Mouse (Mus musculus) midbrain, postnatal 0 days (tissue): ENCODE measurements around the gene Rasl10b. TPM values are rescaled to one million over a fixed set of nuclear protein-coding genes. Genes with fewer than 3 reads are reported as not detected.

Source experiments
- ATAC-seq: fragments of 200-750 bp; cut with Nextera tagmentation; 2 replicates; pipeline ENCODE4 v1.8.0; 2017; ENCODE audit warnings: moderate number of reproducible peaks, mild to moderate bottlenecking, moderate TSS enrichment, moderate library complexity; ENCODE audit not compliant: low FRiP score
- DNase-seq: peaks from one replicate; pipeline ENCODE4 v3.0.0-alpha.2; 2015; ENCODE audit warnings: low spot score
- H3K27ac ChIP-seq: fragments of 300-500 bp; sonication (generic); 2 replicates; pipeline ENCODE4 v1.5.1; 2014; ENCODE audit warnings: low read depth, mild to moderate bottlenecking, low read length, mixed read lengths
- H3K27me3 ChIP-seq: fragments of 300-500 bp; sonication (generic); 2 replicates; pipeline ENCODE4 v1.6.1; 2014; ENCODE audit warnings: low read length, control low read depth, mixed read lengths; ENCODE audit not compliant: insufficient read depth
- H3K36me3 ChIP-seq: fragments of 300-500 bp; sonication (generic); 2 replicates; pipeline ENCODE4 v1.6.1; 2014; ENCODE audit warnings: low read length, control low read depth, mixed read lengths; ENCODE audit not compliant: insufficient read depth
- H3K4me1 ChIP-seq: fragments of 300-500 bp; sonication (generic); 2 replicates; pipeline ENCODE4 v1.6.1; 2014; ENCODE audit warnings: mild to moderate bottlenecking, control low read depth, antibody characterized with exemption, low read length, mixed read lengths; ENCODE audit not compliant: insufficient read depth
- H3K4me2 ChIP-seq: fragments of 300-500 bp; sonication (generic); 2 replicates; pipeline ENCODE4 v1.6.1; 2014; ENCODE audit warnings: low read depth, mild to moderate bottlenecking, low read length, mixed read lengths; ENCODE audit not compliant: poor library complexity, severe bottlenecking
- H3K4me3 ChIP-seq: fragments of 300-500 bp; sonication (generic); 2 replicates; pipeline ENCODE4 v1.5.1; 2014; ENCODE audit warnings: low read depth, mild to moderate bottlenecking, low read length, moderate library complexity
- H3K9ac ChIP-seq: fragments of 300-500 bp; sonication (generic); replicated peaks from 2 replicates; pipeline ENCODE4 v1.6.1; 2014; ENCODE audit warnings: mild to moderate bottlenecking, low read length, moderate library complexity, mixed read lengths; ENCODE audit not compliant: poor library complexity, severe bottlenecking
- H3K9me3 ChIP-seq: fragments of 300-500 bp; sonication (generic); 2 replicates; pipeline ENCODE4 v1.6.1; 2016; ENCODE audit warnings: low read length, control low read depth
- CTCF ChIP-seq: IDR thresholded peaks from 2 replicates; pipeline ENCODE4 v1.5.1; 2016; ENCODE audit warnings: antibody characterized with exemption, mild to moderate bottlenecking
- WGBS: fragments of 180-500 bp; shearing (Covaris S2); extraction: QIAGEN DNeasy Blood & Tissue Kit; methylation state at CpG from one replicate; pipeline ENCODE4 v1.1.7; 2014; 5-methylcytosine and 5-hydroxymethylcytosine counted together
- polyA plus RNA-seq: library from polyadenylated mRNA; unstranded; fragments of >200 nt; fragmentation: Nextera tagmentation; extraction: Ambion mirVana; gene quantifications from 2 replicates; pipeline ENCODE4 v1.2.1, GENCODE M21; 2015
- total RNA-seq: library from RNA; depleted of rRNA; stranded (reverse); fragments of >200 nt; gene quantifications from 2 replicates; pipeline ENCODE4 v1.2.3, GENCODE M21; 2014

Gene Rasl10b
- total and polyA plus RNA-seq, 2 experiments from 2014 or later, result 43.9 to 126 TPM

DNA sequence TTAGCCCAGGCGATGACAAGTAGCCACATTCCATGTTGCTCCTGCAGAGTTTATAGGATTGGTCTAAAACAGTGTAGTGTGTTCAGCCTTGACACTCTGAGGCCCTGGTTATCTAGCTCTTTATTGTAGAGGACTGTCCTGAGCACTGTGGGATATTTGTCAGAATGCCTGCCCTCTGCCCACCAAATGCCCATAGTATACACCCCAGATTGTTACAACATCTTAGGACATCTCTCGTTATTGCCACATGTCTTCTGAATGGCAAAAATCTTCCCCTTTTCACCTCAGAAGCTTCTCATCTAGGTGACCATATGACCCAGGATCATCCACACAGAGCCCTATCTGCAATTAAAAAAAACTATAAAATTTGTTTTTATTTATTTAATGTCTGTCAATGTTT is 23.6 kb downstream of the Rasl10b start:
- Histone ChIP-seq H3K27me3 (peaks cover 5% of the 10 kb centered on the region; the same call in 1 of the 2 replicates), H3K36me3 (no peaks in the 10 kb centered on the region), H3K4me3 (no peak overlapping the region), H3K4me2 (no peak overlapping the region), H3K9me3 (no peaks in the 10 kb centered on the region), H3K27ac (no peak overlapping the region), H3K4me1 (no peaks in the 10 kb centered on the region), H3K9ac (no peak overlapping the region)
- no peak for ATAC-seq
- whole genome bisulfite sequencing, result 71% methylated on average over 2 of the region's 2 CpGs
- DNase-seq, result no peak
- TF ChIP-seq CTCF, result no peak

DNA sequence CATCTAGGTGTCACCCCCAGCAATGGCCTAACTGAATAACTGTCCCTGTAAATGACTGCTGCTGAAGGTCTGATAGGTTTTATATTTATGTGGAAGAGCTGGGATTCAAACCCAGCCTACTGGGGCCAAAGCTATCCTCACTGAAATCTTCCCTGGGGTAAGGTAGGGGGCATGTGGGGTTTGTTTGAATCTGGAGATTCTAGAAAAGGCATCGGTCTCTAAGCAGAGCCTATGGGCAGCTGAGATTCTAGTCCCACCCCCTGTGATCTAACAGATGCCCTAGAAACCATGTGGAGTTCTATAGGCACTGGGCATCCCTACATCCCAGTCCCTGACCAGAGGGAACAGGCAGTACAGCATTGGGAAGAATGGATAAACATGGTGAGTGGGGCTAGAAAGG is 28.4 kb downstream of the Rasl10b start, which contains the start of gene 1700020L24Rik:
1700020L24Rik (plus strand) TSS at position 301 of the 400 bp plus-strand sequence.
- DNase-seq (no peak), ATAC-seq (no peak)
- Histone ChIP-seq H3K27ac (no peak within 1 kb of the TSS), H3K36me3 (no peaks in the 10 kb centered on the region), H3K9me3 (no peaks in the 10 kb centered on the region), H3K4me2 (no peak within 1 kb of the TSS), H3K27me3 (peaks cover 11% of the 10 kb centered on the region), H3K4me1 (no peaks in the 10 kb centered on the region), H3K9ac (no peak within 1 kb of the TSS), H3K4me3 (no peak within 1 kb of the TSS)
- WGBS, result 85% methylated on average over 1 of the region's 1 CpGs
- TF ChIP-seq CTCF, result no peak

DNA sequence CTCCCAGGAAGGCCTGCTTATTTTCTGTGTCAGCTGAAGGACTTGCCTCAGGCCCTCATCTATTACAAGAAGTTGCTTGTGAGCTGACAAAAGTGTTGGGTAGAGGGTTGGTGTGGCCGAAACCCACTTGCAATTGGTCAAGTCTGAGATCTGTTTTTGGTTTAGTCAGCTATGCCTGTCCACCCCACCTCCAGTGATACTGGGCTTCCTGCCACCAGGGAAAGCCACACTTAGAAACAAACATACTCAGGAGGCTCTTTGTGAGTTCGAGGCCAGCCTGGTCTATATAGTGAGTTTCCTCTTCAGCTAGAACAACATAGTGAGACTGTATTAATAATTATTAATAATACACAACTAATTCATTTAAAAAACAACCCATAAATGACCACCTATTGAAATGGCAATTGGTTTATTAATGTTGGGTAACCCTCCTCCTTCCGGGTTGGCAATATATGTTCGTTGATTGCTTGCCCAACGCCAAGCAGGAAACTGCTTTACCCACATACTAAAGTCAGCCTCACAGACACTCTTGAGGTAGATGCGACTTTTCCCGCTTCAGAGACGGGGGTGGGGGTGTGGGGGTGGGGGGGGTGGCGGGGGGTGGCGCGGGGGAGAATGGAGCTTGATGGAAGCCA is 30.6 kb downstream of the Rasl10b start:
- Histone ChIP-seq H3K9ac (peak overlapping the region; percentile 55; the same call in 1 of the 2 replicates), H3K27ac (no peak overlapping the region), H3K4me1 (no peaks in the 10 kb centered on the region), H3K36me3 (no peaks in the 10 kb centered on the region), H3K9me3 (no peaks in the 10 kb centered on the region), H3K27me3 (peaks cover 22% of the 10 kb centered on the region), H3K4me3 (peak overlapping the region; percentile 56), H3K4me2 (peak overlapping the region; percentile 84)
- ATAC-seq (no peak), DNase-seq (no peak)
- no peak for TF ChIP-seq CTCF
- 36% methylated on average over 11 of the region's 11 CpGs for WGBS

DNA sequence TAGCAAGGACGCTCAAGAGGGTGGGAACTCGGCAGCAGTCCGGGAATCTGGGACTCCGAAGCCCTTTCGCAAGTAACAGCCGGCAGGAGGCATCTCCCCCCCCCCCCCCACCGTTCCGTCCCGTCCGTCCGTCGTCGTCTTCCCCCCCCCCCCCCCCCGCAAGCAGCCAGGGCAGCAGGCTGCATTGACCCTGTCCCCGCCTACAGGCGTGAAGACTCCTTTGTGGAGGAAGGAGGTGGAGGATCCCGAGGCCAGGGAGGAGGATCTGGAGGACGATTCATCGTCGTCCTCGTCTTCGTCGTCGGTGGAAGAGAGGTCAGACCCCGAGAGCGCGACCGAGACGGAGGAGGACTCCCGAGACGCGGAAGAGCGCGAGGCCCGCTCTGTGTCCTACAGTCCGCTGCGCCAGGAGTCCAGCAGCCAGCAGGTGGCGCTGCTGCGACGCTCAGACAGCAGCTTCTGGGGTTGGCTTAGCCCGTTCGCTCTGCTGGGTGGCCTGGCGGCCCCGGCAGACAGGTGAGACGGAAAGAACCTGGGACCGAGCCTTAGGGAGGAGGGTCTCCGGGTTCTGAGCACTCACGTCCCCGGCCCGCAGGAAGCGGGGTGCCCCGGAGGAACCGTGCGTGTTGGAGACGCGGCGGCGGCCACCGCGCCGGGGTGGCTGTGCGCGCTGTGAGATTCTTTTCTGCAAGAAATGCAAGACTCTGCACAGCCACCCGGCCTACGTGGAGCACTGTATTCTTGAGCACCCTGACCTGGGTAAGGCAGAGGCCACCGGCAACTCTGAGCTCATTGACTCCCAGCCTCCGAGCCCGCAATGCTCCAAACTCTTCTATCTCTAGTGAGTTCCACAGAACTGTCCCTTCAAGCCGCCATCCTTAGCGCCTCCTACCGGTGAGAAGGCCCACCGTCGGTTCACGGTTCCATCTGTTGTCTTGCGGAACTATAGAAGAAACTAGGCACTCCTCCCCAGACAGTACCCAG is 31.4 kb downstream of the Rasl10b start:
- WGBS, result under 1% methylated on average over 59 of the region's 75 CpGs
- no peak overlapping the region for H3K27ac ChIP-seq

DNA sequence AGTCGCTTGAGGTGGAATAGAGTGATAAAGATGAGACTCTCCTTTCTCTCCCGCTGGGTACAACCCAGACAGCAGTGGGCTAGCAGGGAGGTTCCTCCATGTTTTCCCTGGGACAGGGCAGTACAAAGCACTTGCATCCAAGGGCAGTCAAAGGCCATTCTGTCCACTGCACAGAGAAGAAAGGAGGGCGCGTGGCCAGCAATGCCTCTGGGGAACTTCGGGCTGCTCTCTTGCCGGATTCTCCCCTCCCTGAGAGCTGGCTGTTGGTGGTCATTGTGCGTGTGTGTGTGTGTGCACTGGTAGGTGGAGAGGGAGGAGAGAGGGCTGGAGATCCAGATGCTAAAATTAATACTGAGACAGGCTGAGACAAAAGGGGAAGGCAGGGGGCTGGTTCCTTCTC is 32.3 kb downstream of the Rasl10b start:
- no peak overlapping the region for H3K27ac ChIP-seq
- H3K9ac ChIP-seq, result no peak overlapping the region
- H3K4me3 ChIP-seq, result peak overlapping the region; percentile 56; the same call in 1 of the 2 replicates
- ATAC-seq (no peak), DNase-seq (no peak)
- H3K9me3 ChIP-seq, result no peaks in the 10 kb centered on the region
- no peaks in the 10 kb centered on the region for H3K4me1 ChIP-seq
- H3K4me2 ChIP-seq, result peak overlapping the region; percentile 84
- H3K27me3 ChIP-seq, result peaks cover 32% of the 10 kb centered on the region
- H3K36me3 ChIP-seq, result no peaks in the 10 kb centered on the region
- WGBS, result 38% methylated on average over 7 of the region's 7 CpGs
- no peak for TF ChIP-seq CTCF

More for the DNA sequence above, 31.4 kb downstream of the Rasl10b start:
- TF ChIP-seq CTCF, result peak; percentile 96
- Histone ChIP-seq H3K4me1 (no peaks in the 10 kb centered on the region), H3K36me3 (no peaks in the 10 kb centered on the region), H3K9me3 (no peaks in the 10 kb centered on the region), H3K9ac (peak overlapping the region; percentile 55; the same call in 1 of the 2 replicates), H3K4me2 (peak overlapping the region; percentile 84), H3K4me3 (peak overlapping the region; percentile 56), H3K27me3 (peaks cover 30% of the 10 kb centered on the region)
- ATAC-seq (peak; percentile 92), DNase-seq (peak; percentile 96)
